Mouse (Mus musculus) MEL (cell line): ENCODE results near the gene Rhoh. TPM values are rescaled to one million over a fixed set of nuclear protein-coding genes. Genes with fewer than 3 reads are reported as not detected.

ENCODE experiments used
- DNase-seq: peaks from one replicate; pipeline ENCODE4 v3.0.0; 2011; ENCODE audit warnings: low read depth, low spot score
- H3K27ac ChIP-seq: 2 replicates; pipeline ENCODE4 v1.5.1; 2012; ENCODE audit warnings: low read depth, mild to moderate bottlenecking, control low read depth, low read length, moderate library complexity; ENCODE audit not compliant: control insufficient read depth
- H3K27me3 ChIP-seq, 2 experiments: fragments of 150-350 bp in 1 of 2; sonication (generic) in 1 of 2; 2 replicates each; pipeline ENCODE4 v1.6.1; 2012; ENCODE audit warnings: low read length in 2 of 2, mild to moderate bottlenecking in 2 of 2, improper control_type of control experiment in 1 of 2, moderate library complexity in 1 of 2; ENCODE audit not compliant: insufficient read depth in 2 of 2, control insufficient read depth in 1 of 2
- H3K36me3 ChIP-seq, 2 experiments: 2 replicates each; pipeline ENCODE4 v1.6.1; 2012 to 2014; ENCODE audit warnings: low read length in 2 of 2, improper control_type of control experiment in 1 of 2, inconsistent platforms in 1 of 2, mild to moderate bottlenecking in 1 of 2; ENCODE audit not compliant: insufficient read depth in 2 of 2, control insufficient read depth in 1 of 2
- H3K4me1 ChIP-seq, 2 experiments: fragments of 150-350 bp in 1 of 2; sonication (generic) in 1 of 2; 2 replicates each; pipeline ENCODE4 v1.6.1; 2012; ENCODE audit warnings: low read length in 2 of 2, improper control_type of control experiment in 1 of 2, mild to moderate bottlenecking in 1 of 2; ENCODE audit not compliant: insufficient read depth in 2 of 2, control insufficient read depth in 1 of 2
- H3K4me3 ChIP-seq, 2 experiments: fragments of 150-350 bp in 1 of 2; sonication (generic) in 1 of 2; 2 replicates each; pipeline ENCODE4 v1.5.1; 2012; ENCODE audit warnings: low read depth in 2 of 2, low read length in 2 of 2, mild to moderate bottlenecking in 2 of 2, moderate library complexity in 2 of 2, control low read depth in 1 of 2, improper control_type of control experiment in 1 of 2; ENCODE audit not compliant: control insufficient read depth in 1 of 2, insufficient read depth in 1 of 2
- H3K79me2 ChIP-seq: 2 replicates; pipeline ENCODE4 v1.6.1; 2012; ENCODE audit warnings: mild to moderate bottlenecking, low read length, moderate library complexity; ENCODE audit not compliant: control insufficient read depth, poor library complexity, insufficient read depth
- H3K9ac ChIP-seq: 2 replicates; pipeline ENCODE4 v1.6.1; 2012; ENCODE audit warnings: low read depth, mild to moderate bottlenecking, control low read depth, low read length, moderate library complexity; ENCODE audit not compliant: control insufficient read depth, poor library complexity, severe bottlenecking
- H3K9me3 ChIP-seq: fragments of 150-350 bp; sonication (generic); replicated peaks from 2 replicates; pipeline ENCODE4 v1.6.1; 2012; ENCODE audit warnings: mild to moderate bottlenecking, low read length, improper control_type of control experiment, moderate library complexity; ENCODE audit not compliant: insufficient read depth
- BHLHE40 ChIP-seq: IDR thresholded peaks from 2 replicates; pipeline ENCODE4 v1.6.1; 2012; ENCODE audit warnings: low read depth, mild to moderate bottlenecking, inconsistent platforms, low read length, improper control_type of control experiment, borderline replicate concordance
- CHD1 ChIP-seq: IDR thresholded peaks from 2 replicates; pipeline ENCODE4 v1.6.1; 2012; ENCODE audit warnings: low read depth, mild to moderate bottlenecking, inconsistent platforms, low read length, improper control_type of control experiment
- CHD2 ChIP-seq: IDR thresholded peaks from 2 replicates; pipeline ENCODE4 v1.6.1; 2011; ENCODE audit warnings: low read length, improper control_type of control experiment
- CTCF ChIP-seq, 3 experiments: IDR thresholded peaks in 2 of 3; conservative IDR thresholded peaks in 1 of 3; 2 replicates each; pipeline ENCODE4 v1.5.1; 2011 to 2012; ENCODE audit warnings: low read length in 3 of 3, low read depth in 2 of 3, mild to moderate bottlenecking in 2 of 3, improper control_type of control experiment in 1 of 3, inconsistent platforms in 1 of 3, mixed read lengths in 1 of 3, moderate library complexity in 1 of 3; ENCODE audit not compliant: control insufficient read depth in 1 of 3, insufficient read depth in 1 of 3, poor library complexity in 1 of 3, severe bottlenecking in 1 of 3
- E2F4 ChIP-seq: IDR thresholded peaks from 2 replicates; pipeline ENCODE4 v1.6.1; 2011; ENCODE audit warnings: low read depth, low read length, improper control_type of control experiment, borderline replicate concordance
- ELF1 ChIP-seq: IDR thresholded peaks from 2 replicates; pipeline ENCODE4 v1.6.1; 2014; ENCODE audit warnings: low read depth, mild to moderate bottlenecking, inconsistent platforms, low read length, improper control_type of control experiment, moderate library complexity
- EP300 ChIP-seq, 2 experiments: IDR thresholded peaks; 2 replicates each; pipeline ENCODE4 v1.6.1; 2011; ENCODE audit warnings: improper control_type of control experiment in 2 of 2, low read length in 2 of 2, low read depth in 1 of 2, mild to moderate bottlenecking in 1 of 2
- ETS1 ChIP-seq: IDR thresholded peaks from 2 replicates; pipeline ENCODE4 v1.6.1; 2012; ENCODE audit warnings: low read depth, mild to moderate bottlenecking, inconsistent platforms, low read length, improper control_type of control experiment, moderate library complexity
- GABPA ChIP-seq: IDR thresholded peaks from 2 replicates; pipeline ENCODE4 v1.6.1; 2012; ENCODE audit warnings: low read depth, mild to moderate bottlenecking, inconsistent platforms, low read length, improper control_type of control experiment, moderate library complexity
- GATA1 ChIP-seq: IDR thresholded peaks from 2 replicates; pipeline ENCODE4 v1.6.1; 2011; ENCODE audit warnings: low read depth, low read length, improper control_type of control experiment
- HCFC1 ChIP-seq: IDR thresholded peaks from 2 replicates; pipeline ENCODE4 v1.6.1; 2012; ENCODE audit warnings: low read depth, mild to moderate bottlenecking, inconsistent platforms, low read length, improper control_type of control experiment, moderate library complexity
- JUND ChIP-seq: IDR thresholded peaks from 2 replicates; pipeline ENCODE4 v1.6.1; 2011; ENCODE audit warnings: low read depth, mild to moderate bottlenecking, improper control_type of control experiment, low read length
- KAT2A ChIP-seq: conservative IDR thresholded peaks from 2 replicates; pipeline ENCODE4 v1.6.1; 2012; ENCODE audit warnings: low read depth, low read length, improper control_type of control experiment, inconsistent platforms
- MAFK ChIP-seq: IDR thresholded peaks from 2 replicates; pipeline ENCODE4 v1.6.1; 2011; ENCODE audit warnings: low read depth, mild to moderate bottlenecking, low read length, improper control_type of control experiment, borderline replicate concordance
- MAX ChIP-seq: IDR thresholded peaks from 2 replicates; pipeline ENCODE4 v1.6.1; 2011; ENCODE audit warnings: low read length, improper control_type of control experiment
- MAZ ChIP-seq: IDR thresholded peaks from 2 replicates; pipeline ENCODE4 v1.6.1; 2012; ENCODE audit warnings: low read depth, mild to moderate bottlenecking, inconsistent platforms, low read length, improper control_type of control experiment
- MEF2A ChIP-seq: IDR thresholded peaks from 2 replicates; pipeline ENCODE4 v1.6.1; 2014; ENCODE audit warnings: low read depth, mild to moderate bottlenecking, inconsistent platforms, low read length, improper control_type of control experiment; ENCODE audit not compliant: poor library complexity, insufficient replicate concordance, severe bottlenecking; ENCODE audit errors: extremely low read depth
- MXI1 ChIP-seq: IDR thresholded peaks from 2 replicates; pipeline ENCODE4 v1.6.1; 2011; ENCODE audit warnings: mild to moderate bottlenecking, low read depth, low read length, improper control_type of control experiment
- MYB ChIP-seq: IDR thresholded peaks from 2 replicates; pipeline ENCODE4 v1.6.1; 2011; ENCODE audit warnings: mild to moderate bottlenecking, low read depth, low read length, improper control_type of control experiment
- NELFE ChIP-seq: IDR thresholded peaks from 2 replicates; pipeline ENCODE4 v1.6.1; 2011; ENCODE audit warnings: low read depth, low read length, improper control_type of control experiment
- NRF1 ChIP-seq: IDR thresholded peaks from 2 replicates; pipeline ENCODE4 v1.6.1; 2014; ENCODE audit warnings: low read depth, mild to moderate bottlenecking, inconsistent platforms, low read length, improper control_type of control experiment, moderate library complexity; ENCODE audit not compliant: poor library complexity, insufficient read depth, severe bottlenecking
- POLR2A ChIP-seq, 2 experiments: IDR thresholded peaks; 2 replicates each; pipeline ENCODE4 v1.6.1; 2011 to 2012; ENCODE audit warnings: low read length in 2 of 2, mild to moderate bottlenecking in 2 of 2, control low read depth in 1 of 2, improper control_type of control experiment in 1 of 2, low read depth in 1 of 2, moderate library complexity in 1 of 2; ENCODE audit not compliant: control insufficient read depth in 1 of 2, insufficient read depth in 1 of 2, poor library complexity in 1 of 2
- POLR2AphosphoS5 ChIP-seq: IDR thresholded peaks from 2 replicates; pipeline ENCODE4 v1.6.1; 2012; ENCODE audit warnings: low read depth, borderline replicate concordance, mild to moderate bottlenecking, inconsistent platforms, low read length, moderate library complexity, mixed read lengths
- RAD21 ChIP-seq: IDR thresholded peaks from 2 replicates; pipeline ENCODE4 v1.6.1; 2011; ENCODE audit warnings: mild to moderate bottlenecking, low read depth, low read length, improper control_type of control experiment
- RCOR1 ChIP-seq: IDR thresholded peaks from 2 replicates; pipeline ENCODE4 v1.6.1; 2012; ENCODE audit warnings: low read depth, mild to moderate bottlenecking, inconsistent platforms, low read length, improper control_type of control experiment
- SIN3A ChIP-seq: IDR thresholded peaks from 2 replicates; pipeline ENCODE4 v1.6.1; 2012; ENCODE audit warnings: low read length, improper control_type of control experiment, inconsistent platforms
- SMC3 ChIP-seq: IDR thresholded peaks from 2 replicates; pipeline ENCODE4 v1.6.1; 2011; ENCODE audit warnings: low read depth, low read length, improper control_type of control experiment
- TAL1 ChIP-seq: IDR thresholded peaks from 2 replicates; pipeline ENCODE4 v1.6.1; 2012; ENCODE audit warnings: mild to moderate bottlenecking, inconsistent platforms, low read length, moderate library complexity, mixed read lengths
- TBP ChIP-seq: IDR thresholded peaks from 2 replicates; pipeline ENCODE4 v1.8.0; 2011; ENCODE audit warnings: low read depth, low read length, improper control_type of control experiment
- TCF12 ChIP-seq: IDR thresholded peaks from 2 replicates; pipeline ENCODE4 v1.6.1; 2014; ENCODE audit warnings: low read depth, mild to moderate bottlenecking, inconsistent platforms, low read length, improper control_type of control experiment, moderate library complexity
- UBTF ChIP-seq: IDR thresholded peaks from 2 replicates; pipeline ENCODE4 v1.6.1; 2012; ENCODE audit warnings: low read depth, mild to moderate bottlenecking, inconsistent platforms, low read length, improper control_type of control experiment, moderate library complexity, borderline replicate concordance; ENCODE audit not compliant: insufficient read depth
- USF1 ChIP-seq: IDR thresholded peaks from 2 replicates; pipeline ENCODE4 v1.6.1; 2014; ENCODE audit warnings: low read depth, mild to moderate bottlenecking, inconsistent platforms, low read length, improper control_type of control experiment, moderate library complexity
- USF2 ChIP-seq, 2 experiments: IDR thresholded peaks; 2 replicates each; pipeline ENCODE4 v1.6.1; 2011 to 2012; ENCODE audit warnings: improper control_type of control experiment in 2 of 2, low read length in 2 of 2, borderline replicate concordance in 1 of 2, inconsistent platforms in 1 of 2, low read depth in 1 of 2, mild to moderate bottlenecking in 1 of 2; ENCODE audit not compliant: insufficient read depth in 1 of 2
- ZC3H11A ChIP-seq: IDR thresholded peaks from 2 replicates; pipeline ENCODE4 v1.6.1; 2012; ENCODE audit warnings: low read depth, mild to moderate bottlenecking, inconsistent platforms, low read length, improper control_type of control experiment
- ZKSCAN1 ChIP-seq: IDR thresholded peaks from 2 replicates; pipeline ENCODE4 v1.6.1; 2012; ENCODE audit warnings: low read depth, mild to moderate bottlenecking, inconsistent platforms, low read length, improper control_type of control experiment, moderate library complexity
- ZMIZ1 ChIP-seq: IDR thresholded peaks from 2 replicates; pipeline ENCODE4 v1.6.1; 2012; ENCODE audit warnings: low read depth, mild to moderate bottlenecking, inconsistent platforms, low read length, improper control_type of control experiment, moderate library complexity
- ZNF384 ChIP-seq: IDR thresholded peaks from 2 replicates; pipeline ENCODE4 v1.6.1; 2012; ENCODE audit warnings: low read depth, mild to moderate bottlenecking, inconsistent platforms, low read length, improper control_type of control experiment
- polyA plus RNA-seq, 2 experiments: library from polyadenylated mRNA; stranded (reverse) in 1 of 2; unstranded in 1 of 2; fragments of >175 nt in 1 of 2; fragments of >200 nt in 1 of 2; gene quantifications; 2 replicates each; pipeline versions ENCODE4 v1.2.1 to v1.2.4; 2012; ENCODE audit warnings: low replicate concordance in 2 of 2, low read depth in 1 of 2; ENCODE audit not compliant: insufficient read length in 2 of 2, insufficient read depth in 1 of 2, missing spikeins in 1 of 2
- total RNA-seq: library from RNA; depleted of rRNA; stranded (reverse); fragments of 300-350 nt; gene quantifications from 2 replicates; pipeline ENCODE4 v1.2.3, GENCODE M21; 2012

The Rhoh gene
- total and polyA plus RNA-seq, 3 experiments, result 0.15 to 0.31 TPM; not detected in 1

GRCm38 (mm10) chr5:65900862-65901265, 39.9 kb downstream of the Rhoh start:
- peak; percentile 99 for DNase-seq
- no peaks in the 10 kb centered on the region for H3K9me3 ChIP-seq
- H3K27ac ChIP-seq, result peak overlapping the region; percentile 99
- peak overlapping the region; percentile 71 for H3K9ac ChIP-seq
- peak overlapping the region; percentile 54 to 57 for H3K4me3 ChIP-seq
- H3K36me3 ChIP-seq, result peaks cover 0 to 54% of the 10 kb centered on the region in 2 experiments; a peak in 2 of 4 replicates
- no peaks in the 10 kb centered on the region for H3K27me3 ChIP-seq
- H3K79me2 ChIP-seq, result peaks cover 10% of the 10 kb centered on the region
- peaks cover 36 to 50% of the 10 kb centered on the region in 2 experiments for H3K4me1 ChIP-seq
- peak; percentile 83 for TF ChIP-seq TBP
- no peak for TF ChIP-seq ZNF384
- TF ChIP-seq GATA1, result peak; percentile 87
- TF ChIP-seq RCOR1, result peak; percentile 72
- peak; percentile 42 to 91; a peak in 2 of 4 replicates for TF ChIP-seq POLR2A (IDR thresholded peaks at IDR 0.05; ENCODE audit: control insufficient read depth in 1 of 2, insufficient read depth in 1 of 2, low read depth in 1 of 2, low read length in 2 of 2, poor library complexity in 1 of 2)
- 0 out of 2 replicates have a peak, but pooled peaks have one; percentile 36 for TF ChIP-seq JUND
- TF ChIP-seq EP300 (IDR thresholded peaks at IDR 0.05; ENCODE audit: low read depth in 1 of 2, low read length in 2 of 2), result peak; percentile 96 to 99
- TF ChIP-seq MAX, result no peak; the same call in 1 of the 2 replicates
- peak; percentile 58; the same call in 1 of the 2 replicates for TF ChIP-seq POLR2AphosphoS5
- no peak for TF ChIP-seq GABPA
- TF ChIP-seq ETS1, result peak; percentile 97
- TF ChIP-seq E2F4, result no peak
- TF ChIP-seq ZMIZ1, result peak; percentile 76
- TF ChIP-seq CTCF (IDR thresholded peaks at IDR 0.05 in 2 of 3, conservative IDR thresholded peaks at IDR 0.05 in 1 of 3; ENCODE audit: control insufficient read depth in 1 of 3, insufficient read depth in 1 of 3, low read depth in 2 of 3, low read length in 3 of 3, poor library complexity in 1 of 3, severe bottlenecking in 1 of 3), result peak in 1 of 3 experiments; percentile 38; a peak in 2 of 6 replicates
- TF ChIP-seq NELFE, result peak; percentile 80
- TF ChIP-seq MYB, result peak; percentile 99
- no peak for TF ChIP-seq ZC3H11A
- no peak for TF ChIP-seq CHD2
- TF ChIP-seq MAZ, result peak; percentile 16; the same call in 1 of the 2 replicates
- TF ChIP-seq MXI1, result no peak; the same call in 1 of the 2 replicates
- no peak for TF ChIP-seq KAT2A
- TF ChIP-seq ELF1, result no peak; the same call in 1 of the 2 replicates
- TF ChIP-seq CHD1, result no peak; the same call in 1 of the 2 replicates
- no peak for TF ChIP-seq ZKSCAN1
- peak; percentile 82 for TF ChIP-seq TAL1
- TF ChIP-seq USF2 (IDR thresholded peaks at IDR 0.05; ENCODE audit: borderline replicate concordance in 1 of 2, insufficient read depth in 1 of 2, low read depth in 1 of 2, low read length in 2 of 2), result no peak
- TF ChIP-seq TCF12, result peak; percentile 96
- no peak for TF ChIP-seq RAD21
- TF ChIP-seq MEF2A, result no peak
- no peak for TF ChIP-seq NRF1
- no peak for TF ChIP-seq UBTF
- no peak; the same call in 1 of the 2 replicates for TF ChIP-seq BHLHE40
- TF ChIP-seq USF1, result no peak
- TF ChIP-seq MAFK, result no peak
- no peak; the same call in 1 of the 2 replicates for TF ChIP-seq HCFC1
- TF ChIP-seq SMC3, result no peak; the same call in 1 of the 2 replicates
- peak; percentile 70; the same call in 1 of the 2 replicates for TF ChIP-seq SIN3A
